Mouse (Mus musculus): ENCODE measurements around the gene Prr14.
"Not testable (repeated sequence)": the region's sequence is repeated elsewhere in the genome, so short reads cannot be mapped to it uniquely, and the experiment has no call there.

Prr14 gene

DNA sequence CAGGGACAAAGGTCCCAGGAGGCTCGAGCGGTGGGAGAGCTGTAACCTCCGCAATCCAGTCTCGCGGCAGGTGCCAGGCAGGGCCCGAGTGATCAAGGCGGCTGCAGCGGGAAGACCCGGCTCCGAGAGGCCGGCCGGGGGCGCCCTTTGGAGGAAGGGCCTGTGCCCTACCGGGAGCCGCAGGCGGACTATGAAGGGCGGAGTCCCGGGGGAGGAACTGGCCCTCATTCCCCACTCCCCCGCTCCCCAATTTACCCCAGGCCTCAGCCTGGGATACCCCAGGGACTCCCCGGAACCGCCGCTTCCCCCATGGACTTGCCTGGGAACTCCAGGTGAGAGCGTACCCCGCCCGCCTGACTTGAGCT lies 12.2 kb downstream of the Prr14 start:
- peak; percentile 47 for DNase-seq (ENCODE audit: low read depth, low spot score)

DNA sequence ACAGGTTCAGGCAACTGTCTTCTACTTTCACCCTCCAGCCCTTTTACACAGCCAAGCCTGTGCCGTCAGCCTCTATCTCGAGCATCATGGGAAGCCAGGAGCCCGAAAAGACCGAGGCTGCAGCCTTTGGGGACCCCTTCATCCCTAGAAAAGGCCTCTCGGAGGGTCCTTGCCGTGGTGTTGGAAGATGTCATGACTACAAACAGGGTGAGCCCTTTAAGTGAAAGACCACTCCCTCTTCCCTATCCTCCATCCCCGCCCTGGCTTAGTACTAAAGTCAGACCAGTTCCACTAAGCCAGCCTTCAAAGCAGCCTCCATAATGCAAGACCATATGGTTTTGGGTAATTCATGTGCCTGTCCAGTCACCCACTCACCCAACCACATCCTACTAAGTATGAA lies 12.6 kb downstream of the Prr14 start:
- DNase-seq (ENCODE audit: low read depth, low spot score) = no peak

DNA sequence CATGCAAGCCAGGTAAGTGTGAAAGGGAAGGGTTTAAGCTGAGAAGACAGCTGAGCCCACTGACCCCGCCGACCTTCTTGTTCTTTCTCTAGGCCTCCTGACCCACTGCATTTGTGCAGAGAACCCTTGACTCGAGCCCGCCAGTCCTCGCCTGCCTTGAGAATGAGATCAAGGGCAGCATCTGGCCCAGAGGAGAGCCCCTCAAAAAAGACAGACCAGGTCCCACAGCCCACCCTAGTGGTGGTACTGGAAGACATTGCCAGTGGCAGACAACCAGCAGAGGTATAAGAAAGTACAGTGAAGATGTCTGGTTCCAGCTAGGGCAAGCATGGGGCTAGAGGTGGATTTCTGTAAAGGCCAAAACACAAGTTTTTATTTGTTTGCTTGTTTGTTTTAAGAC lies 14.3 kb downstream of the Prr14 start:
- DNase-seq (ENCODE audit: low read depth, low spot score) = no peak

DNA sequence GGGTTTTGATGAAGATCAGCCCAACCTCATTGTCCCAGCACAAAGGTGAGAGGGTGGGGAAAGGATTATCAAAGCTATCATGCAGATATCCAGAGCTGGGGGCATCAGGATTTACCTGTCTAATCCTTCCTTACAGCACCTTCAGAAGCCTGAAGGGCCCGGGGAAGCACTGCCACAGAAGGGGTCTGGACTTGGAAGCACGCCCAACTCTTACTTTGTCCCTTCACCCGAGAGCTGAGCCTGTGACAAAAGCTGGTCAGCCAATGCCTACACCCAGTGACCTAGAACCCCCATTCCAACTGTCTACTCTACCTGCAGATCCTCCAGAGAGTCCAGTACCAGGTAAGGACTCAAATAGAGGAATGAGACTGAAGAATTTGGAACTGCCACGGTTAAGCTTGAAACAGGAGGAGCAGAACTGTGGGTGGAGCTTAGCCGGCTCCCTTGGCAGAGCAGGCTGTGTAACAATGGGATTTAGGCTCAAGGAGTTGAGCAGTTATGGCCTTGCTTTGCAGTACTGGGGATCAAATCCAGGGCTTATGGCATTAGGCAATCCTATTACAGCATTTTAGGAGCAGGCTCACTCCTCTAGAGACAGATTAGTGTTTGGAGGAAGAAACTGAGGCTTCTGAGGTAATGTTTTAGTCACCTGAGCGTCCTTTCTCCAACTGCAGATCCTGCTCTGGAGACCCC lies 15.1 kb downstream of the Prr14 start:
- no peak for DNase-seq (ENCODE audit: low read depth, low spot score)

DNA sequence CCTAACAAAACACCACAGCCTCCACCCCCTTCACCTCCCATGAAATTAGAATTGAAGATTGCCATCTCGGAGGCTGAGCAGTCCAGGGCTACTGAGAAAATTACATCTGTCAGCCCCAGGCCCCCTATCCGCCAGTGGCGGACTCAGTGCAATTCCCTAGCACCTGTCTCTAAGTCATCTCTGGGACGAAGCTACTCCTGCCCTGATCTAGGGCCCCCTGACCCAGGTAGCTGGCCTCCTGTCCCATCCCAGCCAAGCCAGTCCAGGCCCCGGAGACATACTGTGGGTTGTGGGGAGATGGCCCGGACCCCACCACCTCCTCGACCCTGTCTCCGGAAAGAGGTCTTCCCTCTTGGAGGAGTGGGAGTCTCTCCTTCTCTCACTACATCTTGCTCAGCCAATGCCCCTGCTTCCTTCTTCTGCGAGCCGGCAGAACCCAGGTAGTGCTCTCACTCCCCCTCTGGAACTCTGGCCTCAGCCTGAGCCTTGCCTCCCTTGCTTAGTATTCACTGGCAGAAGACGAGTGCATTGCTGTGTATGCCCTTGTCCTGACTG lies 15.9 kb downstream of the Prr14 start:
- no peak for DNase-seq (ENCODE audit: low read depth, low spot score)

DNA sequence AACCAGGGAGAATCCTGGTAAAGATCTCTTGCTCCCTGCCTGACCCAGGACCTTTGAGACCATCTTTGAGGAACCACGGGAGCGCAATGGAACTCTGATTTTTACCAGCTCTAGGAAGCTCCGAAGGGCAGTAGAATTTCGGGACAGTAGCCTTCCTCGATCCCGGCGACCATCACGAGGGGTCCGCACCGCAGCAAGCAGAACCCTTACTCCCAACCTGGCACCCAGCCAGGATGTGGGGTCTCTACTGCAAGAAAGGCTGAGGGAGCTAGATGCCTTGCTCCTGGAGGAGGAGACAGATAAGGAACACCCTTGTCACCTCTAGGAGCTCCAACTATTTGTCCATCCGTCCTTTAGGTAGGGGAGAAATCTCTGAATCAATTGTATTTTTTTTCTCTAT lies 16.9 kb downstream of the Prr14 start:
- DNase-seq (ENCODE audit: low read depth, low spot score) = no peak

DNA sequence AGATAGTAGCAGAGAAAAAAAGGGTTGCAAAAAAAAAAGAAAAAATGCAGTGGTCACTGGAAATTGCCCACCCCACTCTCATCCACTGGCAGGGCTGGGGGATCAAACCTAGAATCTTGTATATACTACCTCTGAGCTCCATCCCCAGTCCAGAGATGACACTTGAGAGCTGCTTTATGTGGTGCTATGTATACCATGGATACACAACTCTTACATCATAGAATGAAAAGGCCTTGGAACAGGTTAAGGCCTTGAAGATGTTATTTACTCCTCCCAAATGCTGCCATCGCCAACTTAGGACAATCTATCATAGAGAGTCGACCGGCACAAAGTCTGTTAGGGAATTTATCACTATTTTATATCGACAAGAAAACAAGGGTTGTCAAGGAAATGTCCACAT lies 17.4 kb downstream of the Prr14 start:
- no peak for DNase-seq (ENCODE audit: low read depth, low spot score)

DNA sequence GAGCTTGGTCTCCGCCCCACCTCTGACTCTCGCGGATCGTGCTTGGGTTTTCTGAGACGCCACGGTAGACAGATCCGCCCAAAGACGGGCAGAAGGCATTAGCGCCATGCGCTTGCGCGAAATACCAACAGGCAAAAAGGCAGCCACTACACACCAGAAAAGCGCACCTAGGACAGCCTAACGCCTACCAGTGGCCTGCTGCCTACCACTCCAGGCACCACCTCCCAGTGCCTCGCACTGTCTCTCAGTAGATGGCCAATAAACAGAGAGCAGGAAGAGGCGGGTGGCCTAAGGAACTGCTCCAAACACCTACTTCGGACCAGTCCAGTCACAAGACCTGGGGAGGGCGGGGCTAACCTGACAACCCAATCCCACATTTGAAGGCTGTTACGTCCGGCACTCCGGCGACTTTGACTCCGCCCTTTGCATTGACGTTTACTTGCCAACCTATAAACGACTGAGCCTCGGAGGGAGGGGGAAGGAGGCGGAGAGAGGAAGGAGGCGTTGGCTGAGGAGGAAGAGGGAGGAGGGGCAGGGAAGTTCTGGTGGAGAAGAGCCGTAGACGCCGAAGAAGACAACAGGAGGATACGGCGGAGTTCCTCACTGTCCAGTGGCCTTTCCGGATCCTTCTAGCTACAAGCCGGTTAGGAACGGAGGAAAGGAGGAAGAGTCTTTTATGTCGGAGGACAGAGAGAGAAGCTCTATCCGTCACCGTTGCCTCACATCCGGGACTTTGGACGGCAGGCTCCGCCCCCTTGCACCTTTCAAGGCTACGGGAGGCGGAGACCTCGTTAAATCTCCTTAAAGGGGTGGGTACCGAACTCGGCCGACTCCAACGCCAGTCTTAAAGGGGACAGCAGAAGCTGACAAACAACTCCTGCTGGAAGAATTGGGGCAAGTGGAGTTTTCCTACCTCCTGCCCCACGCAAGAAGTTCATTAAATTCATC lies 18.6 kb downstream of the Prr14 start:
- peak; percentile 100 for DNase-seq (ENCODE audit: low read depth, low spot score)

DNA sequence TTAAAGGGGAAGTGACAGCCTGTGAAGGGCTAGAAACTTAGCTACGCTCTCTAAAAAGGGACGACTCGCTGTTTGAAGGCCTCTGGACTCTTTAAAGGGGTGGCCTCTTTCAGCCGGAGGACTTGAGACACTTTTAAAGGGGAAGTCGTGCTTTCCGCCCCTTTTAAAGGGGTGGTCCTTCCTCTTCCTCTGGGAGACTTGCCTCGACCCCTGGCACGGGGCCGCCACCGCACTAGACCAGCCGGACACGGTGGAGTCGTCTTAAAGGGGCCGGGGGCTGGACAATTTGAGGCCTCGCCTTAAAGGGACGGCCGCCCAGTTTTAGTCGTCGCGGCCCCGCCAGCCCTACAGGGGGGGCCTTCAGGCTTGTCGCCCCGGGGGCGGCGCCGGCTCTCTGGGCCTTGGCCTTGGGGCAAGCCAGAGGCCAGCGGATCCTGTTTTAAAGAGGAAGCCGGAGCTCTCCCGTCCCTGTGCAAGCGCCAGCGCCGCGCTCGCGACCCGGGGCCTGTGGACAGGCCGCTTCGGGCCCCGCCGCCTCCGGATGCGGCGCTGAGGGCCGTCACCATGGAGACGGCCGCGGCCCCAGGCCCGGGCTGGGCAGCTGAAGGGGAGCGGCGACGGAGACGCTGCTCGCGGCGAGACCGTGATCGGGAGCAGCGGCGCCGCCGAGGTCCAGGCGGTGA lies 19.4 kb downstream of the Prr14 start, which contains the start of gene Fbrs:
Gene Fbrs, plus strand, starts transcription at position 565 of the 683 bp plus-strand sequence.
- DNase-seq (ENCODE audit: low read depth, low spot score) = no peak

DNA sequence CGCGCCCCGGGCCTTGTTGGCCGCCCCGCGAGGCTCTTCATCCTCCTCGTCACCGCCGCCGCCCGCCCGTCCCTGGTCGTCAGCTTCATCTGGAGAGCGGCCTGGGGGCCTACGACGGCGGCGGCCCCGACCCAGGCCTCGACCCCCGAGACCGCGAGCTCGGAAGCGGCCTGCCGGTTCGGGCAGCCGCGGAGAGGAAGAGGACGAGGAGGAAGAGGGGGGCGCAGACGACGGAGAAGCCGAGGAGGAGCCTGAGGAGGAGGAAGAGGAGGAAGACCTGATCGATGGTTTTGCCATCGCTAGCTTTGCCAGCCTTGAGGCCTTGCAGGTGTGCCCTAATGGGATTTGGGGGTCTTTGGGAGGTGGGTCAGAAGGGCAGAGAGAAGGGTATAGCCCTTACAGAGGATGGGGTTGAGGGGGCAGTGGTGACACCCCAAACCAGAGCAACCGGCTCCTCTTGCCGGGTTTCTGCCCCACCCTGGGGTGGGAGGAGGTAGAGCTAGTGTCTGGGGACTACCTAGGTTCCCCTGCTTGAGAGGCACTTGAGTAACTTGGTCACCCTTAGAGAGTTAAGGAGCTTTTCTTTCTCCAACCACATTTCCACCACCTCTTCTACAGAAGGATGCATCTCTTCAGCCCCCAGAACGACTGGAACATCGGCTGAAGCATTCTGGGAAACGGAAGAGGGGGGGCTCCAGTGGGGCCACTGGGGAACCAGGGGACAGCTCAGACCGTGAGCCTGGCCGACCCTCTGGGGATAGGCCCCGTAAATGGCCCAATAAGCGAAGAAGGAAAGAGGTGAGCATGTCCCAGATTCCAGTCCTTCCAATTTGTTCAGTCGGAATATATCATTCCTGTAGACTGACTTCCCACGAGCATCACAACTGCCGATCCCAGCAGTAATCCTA lies 20.2 kb downstream of the Prr14 start:
- DNase-seq (ENCODE audit: low read depth, low spot score) = peak; percentile 35

DNA sequence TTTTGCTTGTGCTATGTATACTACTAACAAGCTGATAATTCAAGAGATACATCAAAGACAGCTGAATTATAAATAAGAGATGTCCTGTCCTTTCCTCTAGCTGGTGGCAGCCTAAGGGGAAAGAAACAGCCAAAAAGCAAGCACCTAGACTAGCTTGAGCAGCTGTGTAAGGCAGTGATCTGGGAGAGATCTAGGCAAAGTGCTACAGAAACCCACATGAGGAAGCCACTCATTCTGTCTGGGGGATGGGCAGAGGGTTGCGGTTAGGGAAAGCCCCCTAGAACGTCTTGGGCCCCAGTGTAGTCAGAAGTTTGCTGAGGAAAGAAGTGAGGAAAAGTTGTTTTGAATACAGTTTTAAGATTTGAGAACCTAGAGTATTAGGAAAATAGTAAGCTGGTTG lies 20.9 kb downstream of the Prr14 start:
- peak; percentile 86 for DNase-seq (ENCODE audit: low read depth, low spot score)

DNA sequence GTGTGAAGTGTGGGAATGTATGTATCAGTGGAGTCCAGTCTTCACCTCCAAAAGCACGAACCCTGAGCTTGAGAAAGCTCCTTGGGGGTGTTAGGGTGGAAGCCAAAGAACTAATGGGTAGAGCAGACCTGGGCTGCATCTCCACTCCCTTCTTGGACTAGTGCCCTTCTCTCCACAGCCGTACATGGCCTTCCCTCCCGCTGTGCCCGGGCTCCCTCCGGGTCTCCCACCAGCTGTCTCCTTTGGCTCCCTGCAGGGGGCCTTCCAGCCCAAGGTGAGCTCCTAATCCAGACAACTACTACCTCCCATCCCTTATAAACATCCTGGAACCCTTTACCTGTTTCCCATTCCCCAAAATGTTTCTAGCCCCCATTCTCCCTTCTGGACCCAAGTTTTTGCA lies 26.0 kb downstream of the Prr14 start:
- DNase-seq (ENCODE audit: low read depth, low spot score) = no peak

DNA sequence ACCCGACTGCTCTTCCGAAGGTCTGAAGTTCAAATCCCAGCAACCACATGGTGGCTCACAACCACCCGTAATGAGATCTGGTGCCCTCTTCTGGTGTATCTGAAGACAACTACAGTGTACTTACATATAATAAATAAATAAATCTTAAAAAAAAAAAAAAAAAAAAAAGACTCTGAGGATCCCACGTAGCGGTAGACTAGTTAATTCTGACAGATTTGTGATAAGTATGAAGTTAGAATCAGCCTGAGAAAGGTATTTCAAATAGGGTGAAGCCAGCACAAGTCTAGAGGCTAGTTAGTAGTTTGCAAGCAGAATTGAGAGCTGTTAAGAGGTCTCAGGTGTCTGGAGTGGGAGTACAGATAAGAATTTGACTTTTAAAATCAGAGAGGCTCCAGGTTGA lies 29.0 kb downstream of the Prr14 start:
- not testable (repeated sequence) for DNase-seq (ENCODE audit: low read depth, low spot score)

DNA sequence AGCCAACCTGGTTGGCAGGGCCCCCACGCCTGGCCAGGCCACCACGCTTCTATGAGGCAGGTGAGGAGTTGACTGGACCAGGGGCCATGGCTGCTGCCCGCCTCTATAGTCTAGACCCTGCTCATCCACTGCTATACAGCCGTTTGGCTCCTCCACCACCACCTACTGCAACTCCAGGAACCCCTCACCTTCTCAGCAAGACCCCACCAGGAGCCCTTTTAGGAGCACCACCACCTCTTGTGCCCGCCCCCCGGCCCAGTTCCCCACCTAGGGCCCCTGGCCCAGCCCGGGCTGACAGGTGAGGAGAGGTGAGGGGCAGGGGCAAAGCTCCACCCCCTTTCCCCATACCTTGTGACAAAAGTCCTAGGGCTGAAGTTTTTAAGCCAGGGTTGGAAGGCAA lies 30.6 kb downstream of the Prr14 start:
- no peak for DNase-seq (ENCODE audit: low read depth, low spot score)

DNA sequence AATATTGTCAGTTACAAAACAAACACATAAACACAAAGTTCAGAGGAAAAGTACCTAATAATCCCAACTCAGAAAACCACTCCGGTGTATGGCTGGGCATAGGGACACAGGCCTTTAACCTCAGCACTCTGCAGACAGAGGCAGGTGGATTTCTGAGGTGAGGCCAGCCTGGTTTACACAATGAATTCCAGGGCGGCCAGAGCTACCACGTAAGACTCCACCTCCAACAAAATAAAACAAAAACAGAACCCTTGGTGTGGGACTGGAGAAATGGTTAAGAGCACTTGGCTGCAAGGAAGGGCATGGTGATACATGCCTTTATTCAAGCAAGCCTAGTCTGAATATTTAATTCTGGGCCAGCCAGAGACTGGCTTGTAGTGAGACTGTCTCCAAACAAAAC lies 32.4 kb downstream of the Prr14 start:
- DNase-seq (ENCODE audit: low read depth, low spot score) = no peak

DNA sequence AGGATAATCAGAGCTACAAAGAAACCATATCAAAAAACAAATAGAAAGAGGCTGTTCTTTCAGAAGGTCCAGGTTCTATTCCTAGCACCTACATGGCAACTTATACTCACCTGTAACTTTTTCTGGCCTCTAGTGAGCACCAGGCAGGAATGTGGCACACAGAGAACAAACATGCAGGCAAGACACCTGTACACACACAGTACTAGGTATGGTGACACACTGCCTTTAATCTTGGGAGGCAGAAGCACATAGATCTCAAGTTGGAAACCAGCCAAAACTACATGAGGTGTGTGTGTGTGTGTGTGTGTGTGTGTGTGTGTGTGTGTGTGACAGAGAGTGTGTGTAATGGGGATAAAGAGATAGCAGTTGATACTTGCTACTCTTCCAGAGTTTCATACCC lies 35.2 kb downstream of the Prr14 start:
- no peak for DNase-seq (ENCODE audit: low read depth, low spot score)

DNA sequence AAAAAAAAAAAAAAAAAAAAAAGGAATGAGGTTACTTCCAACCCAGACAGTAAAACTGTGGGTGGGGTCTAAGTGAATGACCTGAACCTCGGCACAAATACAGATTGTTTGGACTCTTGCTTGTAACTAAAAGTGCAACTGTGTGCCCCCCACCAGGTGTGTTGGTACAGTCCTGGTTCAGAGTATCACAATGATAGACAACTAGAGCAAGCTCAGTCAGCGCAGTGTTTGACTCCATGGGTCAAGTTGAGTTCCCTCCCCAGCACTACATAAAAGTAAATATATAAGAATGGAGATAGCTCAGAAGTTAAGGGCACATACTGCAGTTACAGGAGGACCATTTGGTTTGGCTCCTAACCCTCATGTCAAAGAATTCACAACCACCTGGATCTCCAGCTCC lies 38.0 kb downstream of the Prr14 start:
- DNase-seq (ENCODE audit: low read depth, low spot score) = no peak

DNA sequence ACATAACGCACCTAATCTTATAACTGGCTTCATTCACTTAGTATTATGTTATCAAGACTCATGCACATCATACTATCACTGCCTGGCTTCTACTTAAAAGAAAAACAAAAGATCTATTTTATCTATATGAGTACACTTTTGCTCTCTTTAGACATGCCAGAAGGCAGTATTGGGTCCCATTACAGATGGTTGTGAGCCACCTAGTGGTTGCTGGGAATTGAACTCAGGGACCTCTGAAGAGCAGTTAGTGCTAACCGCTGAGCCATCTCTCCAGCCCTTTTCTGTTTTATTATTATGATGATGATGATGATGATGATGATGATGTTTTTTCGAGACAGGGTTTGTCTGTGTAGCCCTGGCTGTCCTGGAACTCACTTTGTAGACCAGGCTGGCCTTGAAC lies 39.0 kb downstream of the Prr14 start:
- DNase-seq (ENCODE audit: low read depth, low spot score) = peak; percentile 74

DNA sequence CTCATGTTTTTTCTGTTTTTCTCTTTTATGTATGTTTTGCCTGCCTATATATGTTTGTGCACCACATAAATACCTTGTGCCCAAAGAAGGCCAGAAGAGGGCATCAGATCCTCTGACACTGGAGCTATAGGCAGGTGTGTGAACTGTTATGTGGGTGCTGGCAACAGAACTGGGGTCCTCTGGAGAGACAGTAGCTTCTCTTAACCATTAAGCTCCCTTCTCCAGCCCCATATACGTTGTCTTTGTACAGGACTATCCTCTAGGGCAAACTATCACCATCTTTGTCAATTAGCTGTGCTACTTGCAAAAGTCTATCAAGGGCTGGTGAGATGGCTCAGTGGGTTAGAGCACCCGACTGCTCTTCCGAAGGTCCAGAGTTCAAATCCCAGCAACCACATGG lies 48.9 kb downstream of the Prr14 start:
- DNase-seq (ENCODE audit: low read depth, low spot score) = no peak

DNA sequence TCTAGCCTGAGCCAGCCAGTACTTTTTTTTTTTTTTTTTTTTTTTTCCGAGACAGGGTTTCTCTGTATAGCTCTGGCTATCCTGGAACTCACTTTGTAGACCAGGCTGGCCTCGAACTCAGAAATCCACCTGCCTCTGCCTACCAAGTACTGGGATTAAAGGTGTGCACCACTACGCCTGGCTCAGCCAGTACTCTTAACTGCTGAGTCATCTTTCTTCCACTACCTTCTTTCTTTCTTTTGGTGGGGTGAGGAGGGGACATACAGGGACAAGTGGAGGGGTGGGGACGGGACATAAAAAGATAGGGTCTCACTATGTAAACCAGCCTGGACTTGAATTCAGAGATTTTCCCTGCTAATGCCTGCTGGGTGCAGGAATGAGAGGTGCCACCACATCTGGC lies 50.4 kb downstream of the Prr14 start:
- not testable (repeated sequence) for DNase-seq (ENCODE audit: low read depth, low spot score)

DNA sequence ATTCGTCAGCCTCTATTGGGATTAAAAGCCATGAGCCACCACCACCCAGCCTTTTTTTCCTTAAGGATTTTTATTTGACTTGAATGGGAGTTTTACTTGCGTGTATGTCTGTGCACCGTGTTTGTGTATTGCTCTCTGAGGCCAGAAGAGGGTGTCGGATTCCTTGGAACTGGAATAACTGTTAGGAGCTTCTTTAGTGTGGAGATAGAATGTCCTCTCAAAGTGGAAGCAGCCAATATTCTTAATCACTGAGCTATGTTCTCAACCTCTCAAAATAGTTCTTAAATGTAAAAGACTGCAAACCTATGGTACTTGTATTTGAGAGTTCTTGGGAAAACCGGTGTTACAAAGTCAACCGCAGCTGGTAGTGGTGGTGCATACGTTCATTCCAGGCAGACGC lies 51.8 kb downstream of the Prr14 start:
- peak; percentile 20 for DNase-seq (ENCODE audit: low read depth, low spot score)
